Comparison of ENCODE assay signal across 8 mouse cellular contexts in genomic region chr12:54200172-54200571, GRCm38 (mm10). TPM values are rescaled to one million over a fixed set of nuclear protein-coding genes. Genes with fewer than 3 reads are reported as not detected.
DNase-seq lines count a peak whose midpoint lies in the region; ATAC-seq lines count a peak whose summit lies in the region.

No protein-coding gene starts in this region.

- no peak overlapping the region for H3K4me3 ChIP-seq in forebrain, embryonic 11.5 days (ENCODE audit: low read depth, low read length)
- H3K4me3 ChIP-seq in forebrain, embryonic 12.5 days (replicated peaks), result no peak overlapping the region
- H3K4me3 ChIP-seq in megakaryocyte, embryonic 14.5 days (replicated peaks), result peak overlapping the region; percentile 100
- H3K4me3 ChIP-seq in embryonic facial prominence, embryonic 10.5 days, result no peak overlapping the region
- H3K4me3 ChIP-seq in liver, embryonic 11.5 days (ENCODE audit: low read depth, low read length), result 0 out of 2 replicates have a peak overlapping the region, but pooled peaks have one; percentile 3

- no peak for ATAC-seq in forebrain, embryonic 11.5 days (replicated peaks; ENCODE audit: low FRiP score)
- no peak for ATAC-seq in forebrain, embryonic 12.5 days (ENCODE audit: low FRiP score)
- ATAC-seq in megakaryocyte, adult 5-6 weeks (ENCODE audit: poor library complexity, severe bottlenecking), result no peak
- ATAC-seq in liver, embryonic 11.5 days (replicated peaks; ENCODE audit: low FRiP score), result no peak

- no peak overlapping the region for H3K4me2 ChIP-seq in forebrain, embryonic 11.5 days (ENCODE audit: low read depth, low read length, severe bottlenecking)
- H3K4me2 ChIP-seq in forebrain, embryonic 12.5 days, result no peak overlapping the region
- H3K4me2 ChIP-seq in liver, embryonic 11.5 days, result peak overlapping the region; percentile 38

- H3K36me3 ChIP-seq in forebrain, embryonic 11.5 days (ENCODE audit: control insufficient read depth, insufficient read depth, low read length), result no peaks in the 10 kb centered on the region
- H3K36me3 ChIP-seq in forebrain, embryonic 12.5 days (replicated peaks), result no peaks in the 10 kb centered on the region
- H3K36me3 ChIP-seq in megakaryocyte, embryonic 14.5 days (replicated peaks; ENCODE audit: low read length), result peaks cover 43% of the 10 kb centered on the region
- no peaks in the 10 kb centered on the region for H3K36me3 ChIP-seq in embryonic facial prominence, embryonic 10.5 days (replicated peaks)
- H3K36me3 ChIP-seq in liver, embryonic 11.5 days (ENCODE audit: control insufficient read depth, insufficient read depth, low read length), result no peaks in the 10 kb centered on the region

- H3K9ac ChIP-seq in forebrain, embryonic 11.5 days (ENCODE audit: low read length), result no peak overlapping the region
- no peak overlapping the region for H3K9ac ChIP-seq in forebrain, embryonic 12.5 days
- H3K9ac ChIP-seq in liver, embryonic 11.5 days (ENCODE audit: low read depth, low read length), result no peak overlapping the region

- peaks cover 4% of the 10 kb centered on the region; the same call in 1 of the 2 replicates for H3K27me3 ChIP-seq in forebrain, embryonic 11.5 days (ENCODE audit: control insufficient read depth, insufficient read depth, low read length)
- H3K27me3 ChIP-seq in forebrain, embryonic 12.5 days, result peaks cover 28% of the 10 kb centered on the region
- H3K27me3 ChIP-seq in megakaryocyte, embryonic 14.5 days (replicated peaks), result no peaks in the 10 kb centered on the region
- peaks cover 34% of the 10 kb centered on the region for H3K27me3 ChIP-seq in embryonic facial prominence, embryonic 10.5 days (replicated peaks; ENCODE audit: low read depth, poor library complexity, severe bottlenecking)
- peaks cover 8% of the 10 kb centered on the region; the same call in 1 of the 2 replicates for H3K27me3 ChIP-seq in liver, embryonic 11.5 days (replicated peaks; ENCODE audit: control insufficient read depth, insufficient read depth, low read length)

- 43% methylated on average over 4 of the region's 4 CpGs for WGBS in forebrain, embryonic 11.5 days
- WGBS in forebrain, embryonic 12.5 days, result 40% methylated on average over 4 of the region's 4 CpGs
- WGBS in embryonic facial prominence, embryonic 10.5 days, result 35% methylated on average over 4 of the region's 4 CpGs
- 28% methylated on average over 4 of the region's 4 CpGs for WGBS in liver, embryonic 11.5 days

- peak; percentile 70 for DNase-seq in forebrain, embryonic 11.5 days (ENCODE audit: low spot score)
- peak; percentile 44 for DNase-seq in embryonic facial prominence, embryonic 10.5 days (ENCODE audit: low spot score)
- DNase-seq in liver, embryonic 11.5 days (ENCODE audit: low spot score), result no peak
- no peak for DNase-seq in cerebellum, postnatal 36 days
- DNase-seq in urinary bladder, postnatal 36 days (ENCODE audit: low spot score in 2 of 2), result no peak

- H3K4me1 ChIP-seq in forebrain, embryonic 11.5 days (replicated peaks; ENCODE audit: control insufficient read depth, insufficient read depth, low read length), result peaks cover 6% of the 10 kb centered on the region
- H3K4me1 ChIP-seq in forebrain, embryonic 12.5 days, result peaks cover 61% of the 10 kb centered on the region
- peaks cover 67% of the 10 kb centered on the region for H3K4me1 ChIP-seq in megakaryocyte, embryonic 14.5 days
- peaks cover 56% of the 10 kb centered on the region for H3K4me1 ChIP-seq in embryonic facial prominence, embryonic 10.5 days
- H3K4me1 ChIP-seq in liver, embryonic 11.5 days (replicated peaks; ENCODE audit: control insufficient read depth, insufficient read depth, low read length), result peaks cover 13% of the 10 kb centered on the region

- H3K27ac ChIP-seq in forebrain, embryonic 11.5 days (ENCODE audit: low read depth, low read length), result no peak overlapping the region
- H3K27ac ChIP-seq in forebrain, embryonic 12.5 days, result no peak overlapping the region
- H3K27ac ChIP-seq in embryonic facial prominence, embryonic 10.5 days (replicated peaks), result no peak overlapping the region
- H3K27ac ChIP-seq in liver, embryonic 11.5 days (ENCODE audit: low read depth, low read length), result no peak overlapping the region

- no peaks in the 10 kb centered on the region for H3K9me3 ChIP-seq in forebrain, embryonic 11.5 days (ENCODE audit: control insufficient read depth, low read length)
- no peaks in the 10 kb centered on the region for H3K9me3 ChIP-seq in forebrain, embryonic 12.5 days
- no peaks in the 10 kb centered on the region for H3K9me3 ChIP-seq in megakaryocyte, embryonic 14.5 days
- H3K9me3 ChIP-seq in embryonic facial prominence, embryonic 10.5 days, result no peaks in the 10 kb centered on the region
- no peaks in the 10 kb centered on the region for H3K9me3 ChIP-seq in liver, embryonic 11.5 days (ENCODE audit: control insufficient read depth, low read length)

RNA-seq across cellular contexts. Expression of gene Egln3, which starts 3.5 kb away (rescaled TPM):
- polyA plus RNA-seq in forebrain, embryonic 11.5 days (2014; fragmentation: Nextera tagmentation; extraction: Ambion mirVana), result 4.0 and 4.1 TPM in 2 replicates
- 3.8 and 3.9 TPM in 2 replicates for polyA plus RNA-seq in forebrain, embryonic 12.5 days (2016; fragmentation: Nextera tagmentation; extraction: Ambion mirVana)
- 47.6 and 68.3 TPM in 2 replicates for polyA plus RNA-seq in megakaryocyte, embryonic 14.5 days (2012; ENCODE audit: insufficient read depth, low replicate concordance)
- total RNA-seq in megakaryocyte, adult 5-6 weeks (2015), result 3.3 and 3.6 TPM in 2 replicates
- 1.7 and 1.9 TPM in 2 replicates for total RNA-seq in megakaryocyte, adult 5-6 weeks (2017)
- 4.7 and 5.5 TPM in 2 replicates for polyA plus RNA-seq in embryonic facial prominence, embryonic 10.5 days (2016; fragmentation: Nextera tagmentation; extraction: Ambion mirVana)
- polyA plus RNA-seq in liver, embryonic 11.5 days (2014; fragmentation: Nextera tagmentation; extraction: Ambion mirVana), result 11.6 TPM in 2 replicates

Comparison
In these comparisons a context has a peak if more than half of its experiments do, and no peak if none do; other contexts are left out.
1. DNase-seq: peak in forebrain, embryonic 11.5 days (single experiment) and embryonic facial prominence, embryonic 10.5 days (single experiment); none in liver, embryonic 11.5 days (single experiment), cerebellum, postnatal 36 days (0 of 2) and urinary bladder, postnatal 36 days (0 of 2).
2. H3K4me3 ChIP-seq: peak in megakaryocyte, embryonic 14.5 days (single experiment) and liver, embryonic 11.5 days (single experiment); none in forebrain, embryonic 11.5 days (single experiment), forebrain, embryonic 12.5 days (single experiment) and embryonic facial prominence, embryonic 10.5 days (single experiment).